ENCODE assay signal across 25 mouse cellular contexts in genomic region chr11:76401398-76401797, GRCm38 (mm10). TPM values are rescaled to one million over a fixed set of nuclear protein-coding genes. Genes with fewer than 3 reads are reported as not detected.
DNase-seq lines count a peak whose midpoint lies in the region; ATAC-seq and TF ChIP-seq lines count a peak whose summit lies in the region.
"Had no signal": no experiment of that assay in that cellular context is flagged by ENCODE, and none has a peak within 500 bp of the region (broad histone marks: within the 10 kb centered on the region; RNA-seq: fewer than 3 reads in every experiment).

No protein-coding gene starts in this region.

- no peak overlapping the region for H3K27ac ChIP-seq in gastrocnemius, adult 2 months
- H3K27ac ChIP-seq in heart, embryonic 12.5 days (ENCODE audit: poor library complexity, severe bottlenecking): no peak overlapping the region
- H3K27ac ChIP-seq in midbrain, postnatal 0 days (ENCODE audit: low read depth, low read length): no peak overlapping the region
- H3K27ac ChIP-seq: forebrain, embryonic 15.5 days; kidney, embryonic 15.5 days; lung, embryonic 15.5 days; neural tube, embryonic 13.5 days had no signal

- no peak overlapping the region for H3K9ac ChIP-seq in heart, embryonic 12.5 days
- H3K9ac ChIP-seq in midbrain, postnatal 0 days (replicated peaks; ENCODE audit: low read length, poor library complexity, severe bottlenecking): no peak overlapping the region
- H3K9ac ChIP-seq: forebrain, embryonic 15.5 days; kidney, embryonic 15.5 days; lung, embryonic 15.5 days; neural tube, embryonic 13.5 days had no signal

- no peak for TF ChIP-seq POLR2A in brain, embryonic 14.5 days (IDR thresholded peaks at IDR 0.05; ENCODE audit: borderline replicate concordance, extremely low read depth, insufficient read depth, insufficient read length, poor library complexity, severe bottlenecking)

- 79% methylated on average over 10 of the region's 10 CpGs for WGBS in heart, embryonic 12.5 days
- 74% methylated on average over 10 of the region's 10 CpGs for whole genome bisulfite sequencing in midbrain, postnatal 0 days

- TF ChIP-seq CTCF in gastrocnemius, adult 2 months (IDR thresholded peaks at IDR 0.05): no peak
- no peak for TF ChIP-seq CTCF in brain, embryonic 14.5 days (IDR thresholded peaks at IDR 0.05; ENCODE audit: borderline replicate concordance, extremely low read depth, insufficient read depth, insufficient read length)
- TF ChIP-seq CTCF in midbrain, postnatal 0 days (IDR thresholded peaks at IDR 0.05): no peak

- no peaks in the 10 kb centered on the region for H3K9me3 ChIP-seq in heart, embryonic 12.5 days (replicated peaks)
- H3K9me3 ChIP-seq in midbrain, postnatal 0 days (ENCODE audit: low read length): no peaks in the 10 kb centered on the region
- H3K9me3 ChIP-seq: forebrain, embryonic 15.5 days; kidney, embryonic 15.5 days; lung, embryonic 15.5 days; neural tube, embryonic 13.5 days had no signal

- H3K36me3 ChIP-seq in heart, embryonic 12.5 days: no peaks in the 10 kb centered on the region
- H3K36me3 ChIP-seq in midbrain, postnatal 0 days (ENCODE audit: insufficient read depth, low read length): no peaks in the 10 kb centered on the region
- H3K36me3 ChIP-seq: forebrain, embryonic 15.5 days; kidney, embryonic 15.5 days; lung, embryonic 15.5 days; neural tube, embryonic 13.5 days had no signal

- H3K4me3 ChIP-seq in gastrocnemius, adult 2 months: no peak overlapping the region
- no peak overlapping the region for H3K4me3 ChIP-seq in heart, embryonic 12.5 days
- no peak overlapping the region for H3K4me3 ChIP-seq in midbrain, postnatal 0 days (ENCODE audit: low read depth, low read length)
- H3K4me3 ChIP-seq: forebrain, embryonic 15.5 days; kidney, embryonic 15.5 days; lung, embryonic 15.5 days; neural tube, embryonic 13.5 days had no signal

- no peak for ATAC-seq in heart, embryonic 12.5 days (ENCODE audit: insufficient number of reproducible peaks, low FRiP score)
- ATAC-seq in midbrain, postnatal 0 days (ENCODE audit: low FRiP score): no peak
- ATAC-seq: forebrain, embryonic 15.5 days; hindbrain, embryonic 16.5 days; midbrain, embryonic 16.5 days; Patski had no signal

- intact Hi-C loops in gastrocnemius, adult 2 months (cut with DNase I): loop anchor here (5.0 kb wide), 1 partner anchor 129 kb away; no protein-coding TSS in a partner anchor

- DNase-seq in gastrocnemius, adult 2 months: peak; percentile 40
- no peak for DNase-seq in gastrocnemius, adult 8-10 months (ENCODE audit: low spot score in 2 of 2)
- peak; percentile 26 for DNase-seq in heart, postnatal 4 days
- peak; percentile 55 for DNase-seq in MN1 (ENCODE audit: low spot score)
- DNase-seq in brain, embryonic 14.5 days (ENCODE audit: low read depth): peak; percentile 76
- DNase-seq in thymus, postnatal 25 days: no peak
- DNase-seq in midbrain, postnatal 0 days (ENCODE audit: low spot score): no peak
- DNase-seq: adrenal gland, postnatal 10 days; B cell, adult 2 months; cerebellum, adult 11 months; kidney, adult 18-20 months; kidney, postnatal 36 days; lung, postnatal 36 days had no signal

- H3K27me3 ChIP-seq in heart, embryonic 12.5 days (replicated peaks): 0 out of 2 replicates have a peak, but pooled peaks cover 7% of the 10 kb centered on the region
- H3K27me3 ChIP-seq in midbrain, postnatal 0 days (ENCODE audit: insufficient read depth, low read length): no peaks in the 10 kb centered on the region
- H3K27me3 ChIP-seq: CH12.LX; forebrain, embryonic 15.5 days; kidney, embryonic 15.5 days; neural tube, embryonic 13.5 days; Patski had no signal

- H3K4me1 ChIP-seq in heart, embryonic 12.5 days (replicated peaks): peaks cover 3% of the 10 kb centered on the region
- no peaks in the 10 kb centered on the region for H3K4me1 ChIP-seq in midbrain, postnatal 0 days (ENCODE audit: insufficient read depth, low read length)

- no peak overlapping the region for H3K4me2 ChIP-seq in heart, embryonic 12.5 days
- H3K4me2 ChIP-seq in midbrain, postnatal 0 days (ENCODE audit: low read depth, low read length, poor library complexity, severe bottlenecking): no peak overlapping the region
- H3K4me2 ChIP-seq: forebrain, embryonic 15.5 days; heart, embryonic 11.5 days; kidney, embryonic 15.5 days; liver, embryonic 11.5 days; lung, embryonic 15.5 days; midbrain, embryonic 11.5 days; neural tube, embryonic 13.5 days had no signal

RNA-seq across cellular contexts. Expression of gene Nxn, which starts 2.5 kb away (rescaled TPM):
- total RNA-seq in gastrocnemius, adult 2 months (2021): 10 to 100 TPM; 42.0 to 49.3 TPM
- total RNA-seq in gastrocnemius, adult 8-10 months (2022): 10 to 100 TPM; 41.5 to 47.7 (median 43.3) TPM
- total RNA-seq in heart, postnatal 4 days (2021): 10 to 100 TPM; 17.2 to 20.5 TPM
- 32.2 TPM in 2 replicates for polyA plus RNA-seq in heart, embryonic 12.5 days (2016; fragmentation: Nextera tagmentation; extraction: Ambion mirVana)
- polyA plus RNA-seq in brain, embryonic 14.5 days (2012; rRNA removed): 33.9 and 40.9 TPM in 2 replicates
- total RNA-seq in midbrain, postnatal 0 days (2014; rRNA removed): 25.2 and 32.2 TPM in 2 replicates
- 13.7 and 15.2 TPM in 2 replicates for polyA plus RNA-seq in midbrain, postnatal 0 days (2015; fragmentation: Nextera tagmentation; extraction: Ambion mirVana)

RNA-seq across cellular contexts. Expression of gene Timm22, which starts 5.4 kb away (rescaled TPM):
- 10 to 100 TPM; 29.0 to 45.0 TPM for total RNA-seq in gastrocnemius, adult 2 months (2021)
- total RNA-seq in gastrocnemius, adult 8-10 months (2022): 10 to 100 TPM; 31.6 to 45.2 (median 39.6) TPM
- total RNA-seq in heart, postnatal 4 days (2021): 10 to 100 TPM; 38.9 to 48.2 TPM
- 94.5 and 102 TPM in 2 replicates for polyA plus RNA-seq in heart, embryonic 12.5 days (2016; fragmentation: Nextera tagmentation; extraction: Ambion mirVana)
- polyA plus RNA-seq in brain, embryonic 14.5 days (2012; rRNA removed): 32.5 and 36.8 TPM in 2 replicates
- 26.6 and 38.0 TPM in 2 replicates for total RNA-seq in midbrain, postnatal 0 days (2014; rRNA removed)
- polyA plus RNA-seq in midbrain, postnatal 0 days (2015; fragmentation: Nextera tagmentation; extraction: Ambion mirVana): 103 and 104 TPM in 2 replicates

Comparison
In these comparisons a context has a peak if more than half of its experiments do, and no peak if none do; other contexts are left out.
1. DNase-seq: peak in gastrocnemius, adult 2 months (single experiment), heart, postnatal 4 days (single experiment), MN1 (single experiment) and brain, embryonic 14.5 days (single experiment); none in gastrocnemius, adult 8-10 months (0 of 2), thymus, postnatal 25 days (single experiment) and midbrain, postnatal 0 days (single experiment).